Mouse (Mus musculus) heart, embryonic 14.5 days (tissue): ENCODE measurements at regions not wholly inside any gene's neighbourhood (a gene's known extent, or its start where the extent isn't known, plus 50 kb on each side); places are given as distances from the start of the nearest gene placed in this dataset.
"Not testable (repeated sequence)": the region's sequence is repeated elsewhere in the genome, so short reads cannot be mapped to it uniquely, and the experiment has no call there.

Experiments
- ATAC-seq: fragments of 200-750 bp; cut with Nextera tagmentation; 2 replicates; pipeline ENCODE4 v1.8.0; 2017; ENCODE audit warnings: low read depth, moderate TSS enrichment; ENCODE audit not compliant: insufficient number of reproducible peaks, insufficient read depth, low FRiP score
- H3K27ac ChIP-seq, 2 experiments: fragments of 200-500 bp in 1 of 2; fragments of 300-500 bp in 1 of 2; sonication (generic) in 1 of 2; replicated peaks in 1 of 2; 2 replicates each; pipeline ENCODE4 v1.5.1; 2012 to 2014; ENCODE audit warnings: low read depth in 2 of 2, low read length in 2 of 2, control low read depth in 1 of 2, mild to moderate bottlenecking in 1 of 2, mixed read lengths in 1 of 2; ENCODE audit not compliant: control insufficient read depth in 1 of 2, insufficient read depth in 1 of 2
- H3K27me3 ChIP-seq: fragments of 300-500 bp; sonication (generic); 2 replicates; pipeline ENCODE4 v1.6.1; 2014; ENCODE audit warnings: mild to moderate bottlenecking, low read length, control low read depth; ENCODE audit not compliant: control insufficient read depth, insufficient read depth
- H3K36me3 ChIP-seq: fragments of 300-500 bp; sonication (generic); 2 replicates; pipeline ENCODE4 v1.6.1; 2014; ENCODE audit warnings: mild to moderate bottlenecking, control low read depth, low read length, mixed read lengths; ENCODE audit not compliant: control insufficient read depth, insufficient read depth
- H3K4me1 ChIP-seq, 2 experiments: fragments of 200-500 bp in 1 of 2; fragments of 300-500 bp in 1 of 2; sonication (generic) in 1 of 2; 2 replicates each; pipeline ENCODE4 v1.6.1; 2012 to 2014; ENCODE audit warnings: low read length in 2 of 2, control low read depth in 1 of 2, mixed read lengths in 1 of 2; ENCODE audit not compliant: control insufficient read depth in 2 of 2, insufficient read depth in 2 of 2
- H3K4me2 ChIP-seq: fragments of 300-500 bp; sonication (generic); 2 replicates; pipeline ENCODE4 v1.6.1; 2014; ENCODE audit warnings: mild to moderate bottlenecking, low read length
- H3K4me3 ChIP-seq, 2 experiments: fragments of 200-500 bp in 1 of 2; fragments of 300-500 bp in 1 of 2; sonication (generic) in 1 of 2; 2 replicates each; pipeline ENCODE4 v1.5.1; 2012 to 2014; ENCODE audit warnings: low read length in 2 of 2, mild to moderate bottlenecking in 2 of 2, control low read depth in 1 of 2, low read depth in 1 of 2, moderate library complexity in 1 of 2; ENCODE audit not compliant: control insufficient read depth in 1 of 2, insufficient read depth in 1 of 2
- H3K9ac ChIP-seq: fragments of 300-500 bp; sonication (generic); 2 replicates; pipeline ENCODE4 v1.6.1; 2014; ENCODE audit warnings: mild to moderate bottlenecking, low read length
- H3K9me3 ChIP-seq: fragments of 300-500 bp; sonication (generic); 2 replicates; pipeline ENCODE4 v1.6.1; 2016; ENCODE audit warnings: low read length, control low read depth; ENCODE audit not compliant: control insufficient read depth
- WGBS: fragments of 180-500 bp; shearing (Covaris S2); extraction: QIAGEN DNeasy Blood & Tissue Kit; methylation state at CpG from one replicate; pipeline ENCODE4 v1.1.7; 2014; 5-methylcytosine and 5-hydroxymethylcytosine counted together

GRCm38 (mm10) chr10:96407846-96408245, 209.0 kb upstream of the Btg1 start:
- WGBS: 59% methylated on average over 3 of the region's 3 CpGs
- no peak overlapping the region for H3K27ac ChIP-seq
- no peak overlapping the region for H3K9ac ChIP-seq
- no peaks in the 10 kb centered on the region for H3K36me3 ChIP-seq
- no peaks in the 10 kb centered on the region for H3K4me1 ChIP-seq
- no peaks in the 10 kb centered on the region for H3K27me3 ChIP-seq
- H3K9me3 ChIP-seq: no peaks in the 10 kb centered on the region
- ATAC-seq: no peak
- H3K4me2 ChIP-seq: no peak overlapping the region
- no peak overlapping the region for H3K4me3 ChIP-seq

GRCm38 (mm10) chr10:96408250-96408649, 208.6 kb upstream of the Btg1 start:
- no peak overlapping the region for H3K4me3 ChIP-seq
- no peak for ATAC-seq
- no peak overlapping the region for H3K4me2 ChIP-seq
- no peaks in the 10 kb centered on the region for H3K36me3 ChIP-seq
- H3K9ac ChIP-seq: no peak overlapping the region
- H3K27me3 ChIP-seq: no peaks in the 10 kb centered on the region
- no peaks in the 10 kb centered on the region for H3K9me3 ChIP-seq
- no peak overlapping the region for H3K27ac ChIP-seq
- WGBS: 58% methylated on average over 2 of the region's 2 CpGs
- no peaks in the 10 kb centered on the region for H3K4me1 ChIP-seq

- Histone ChIP-seq H3K36me3 (no peaks in the 10 kb centered on the region), H3K4me3 (no peak overlapping the region), H3K9ac (no peak overlapping the region), H3K27me3 (no peaks in the 10 kb centered on the region), H3K4me1 (no peaks in the 10 kb centered on the region), H3K9me3 (no peaks in the 10 kb centered on the region), H3K4me2 (no peak overlapping the region), H3K27ac (no peak overlapping the region)
- 87% methylated on average over 6 of the region's 6 CpGs for WGBS
- ATAC-seq: no peak
These were observed 206.8 kb upstream of the Btg1 start for GRCm38 (mm10) chr10:96410028-96410427.

GRCm38 (mm10) chr10:96414807-96415206, 202.0 kb upstream of the Btg1 start:
- no peak overlapping the region for H3K27ac ChIP-seq
- no peak overlapping the region for H3K4me2 ChIP-seq
- no peaks in the 10 kb centered on the region for H3K27me3 ChIP-seq
- no peak for ATAC-seq
- no peak overlapping the region for H3K9ac ChIP-seq
- H3K9me3 ChIP-seq: no peaks in the 10 kb centered on the region
- WGBS: 91% methylated on average over 11 of the region's 11 CpGs
- H3K4me3 ChIP-seq: no peak overlapping the region
- H3K4me1 ChIP-seq: no peaks in the 10 kb centered on the region
- no peaks in the 10 kb centered on the region for H3K36me3 ChIP-seq

GRCm38 (mm10) chr10:96421506-96421905, 195.3 kb upstream of the Btg1 start:
- H3K27ac ChIP-seq, H3K4me3 ChIP-seq, ATAC-seq, H3K9me3 ChIP-seq, H3K9ac ChIP-seq, H3K36me3 ChIP-seq, H3K4me2 ChIP-seq, H3K4me1 ChIP-seq, H3K27me3 ChIP-seq: not testable (repeated sequence)
- WGBS: 85% methylated on average over 2 of the region's 2 CpGs

GRCm38 (mm10) chr10:96427407-96427806, 189.4 kb upstream of the Btg1 start:
- Histone ChIP-seq H3K27me3 (no peaks in the 10 kb centered on the region), H3K9ac (no peak overlapping the region), H3K4me1 (no peaks in the 10 kb centered on the region), H3K27ac (no peak overlapping the region), H3K4me3 (no peak overlapping the region), H3K36me3 (no peaks in the 10 kb centered on the region), H3K4me2 (no peak overlapping the region), H3K9me3 (no peaks in the 10 kb centered on the region)
- ATAC-seq: no peak
- WGBS: 84% methylated on average over 5 of the region's 5 CpGs

GRCm38 (mm10) chr10:96430142-96430541, 186.7 kb upstream of the Btg1 start:
- Histone ChIP-seq H3K4me1 (no peaks in the 10 kb centered on the region), H3K36me3 (no peaks in the 10 kb centered on the region), H3K4me2 (no peak overlapping the region), H3K9ac (no peak overlapping the region), H3K9me3 (no peaks in the 10 kb centered on the region), H3K27me3 (no peaks in the 10 kb centered on the region), H3K27ac (no peak overlapping the region), H3K4me3 (no peak overlapping the region)
- no peak for ATAC-seq
- 69% methylated on average over 3 of the region's 3 CpGs for WGBS

GRCm38 (mm10) chr10:96435109-96435508, 181.7 kb upstream of the Btg1 start:
- H3K36me3 ChIP-seq: no peaks in the 10 kb centered on the region
- no peak for ATAC-seq
- H3K9ac ChIP-seq: no peak overlapping the region
- H3K27me3 ChIP-seq: no peaks in the 10 kb centered on the region
- 62% methylated on average over 6 of the region's 6 CpGs for WGBS
- no peaks in the 10 kb centered on the region for H3K9me3 ChIP-seq
- no peak overlapping the region for H3K4me2 ChIP-seq
- no peak overlapping the region for H3K4me3 ChIP-seq
- H3K27ac ChIP-seq: peak overlapping the region in 1 of 2 experiments; percentile 23; a peak in 2 of 4 replicates
- no peaks in the 10 kb centered on the region for H3K4me1 ChIP-seq
